Mouse (Mus musculus) T-helper 17 cell (primary cell): ENCODE results near the gene H2afb3.
"Not testable (repeated sequence)": the region's sequence is repeated elsewhere in the genome, so short reads cannot be mapped to it uniquely, and the experiment has no call there.

Experiments
- in situ Hi-C, 2 experiments: fragments of 300-600 bp; cut with MboI, MseI; formaldehyde crosslinking; loops; 1 replicate in 1 of 2; 2 replicates in 1 of 2; pipeline ENCODE4 v1.15.1; 2025; ENCODE audit warnings: high pct_unique_total_duplicates in 2 of 2

The H2afb3 gene

DNA sequence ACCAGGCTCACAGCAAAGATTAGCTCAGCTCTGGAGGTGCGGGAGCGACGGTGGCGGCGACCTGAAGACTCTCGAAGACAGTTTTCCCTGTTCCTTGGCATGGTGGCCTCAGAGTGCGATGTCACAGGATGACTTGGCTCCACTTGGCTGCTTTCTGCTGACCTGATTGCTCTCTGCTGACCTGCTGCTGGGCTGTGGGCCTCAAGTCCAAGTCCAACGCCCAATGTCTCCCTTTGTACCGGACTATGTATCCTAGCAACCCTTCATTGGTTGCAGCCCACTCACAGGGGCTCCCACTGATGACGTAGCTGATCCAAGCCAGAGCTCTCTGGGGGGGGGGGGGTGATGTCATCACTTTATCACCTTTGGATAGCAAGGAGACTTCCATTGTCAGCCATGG lies at the start of gene H2afb3:
Gene H2afb3 (minus strand): TSS at position 101 of the 400 bp plus-strand sequence.
- in situ Hi-C loops, result not testable (repeated sequence)

DNA sequence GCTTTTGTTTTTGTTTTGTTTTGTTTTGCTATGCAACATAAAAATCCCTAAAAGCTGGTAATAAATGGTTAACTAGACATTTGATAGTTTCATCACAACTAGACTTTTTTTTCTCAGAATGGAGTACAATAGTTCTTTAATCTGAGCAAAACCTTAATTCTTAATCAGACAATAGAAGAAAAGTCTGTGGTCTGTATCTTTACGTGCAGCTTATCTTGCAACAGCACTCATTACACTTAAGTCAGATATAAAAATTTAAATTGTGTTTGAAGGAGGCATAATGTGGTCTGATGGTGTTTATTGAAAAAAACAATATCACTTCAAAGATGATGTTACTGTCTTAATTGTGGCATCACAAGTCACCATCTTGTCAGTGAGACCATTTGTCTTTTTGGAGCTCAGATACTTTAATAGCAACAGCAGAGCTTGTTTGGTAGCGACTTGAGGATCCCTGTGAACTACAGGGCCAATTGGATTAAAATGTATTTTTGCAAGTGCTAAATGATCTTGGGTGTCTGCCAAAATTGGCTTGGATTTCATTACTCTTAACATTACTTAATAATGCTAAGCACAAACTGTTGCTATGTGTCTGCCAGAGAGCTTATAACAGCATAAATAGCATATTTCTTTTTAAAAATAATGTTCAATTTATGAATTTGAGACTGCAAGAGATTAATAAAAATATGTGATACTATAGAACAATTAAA lies 11.3 kb downstream of the H2afb3 start:
- in situ Hi-C loops, result no loop called here

DNA sequence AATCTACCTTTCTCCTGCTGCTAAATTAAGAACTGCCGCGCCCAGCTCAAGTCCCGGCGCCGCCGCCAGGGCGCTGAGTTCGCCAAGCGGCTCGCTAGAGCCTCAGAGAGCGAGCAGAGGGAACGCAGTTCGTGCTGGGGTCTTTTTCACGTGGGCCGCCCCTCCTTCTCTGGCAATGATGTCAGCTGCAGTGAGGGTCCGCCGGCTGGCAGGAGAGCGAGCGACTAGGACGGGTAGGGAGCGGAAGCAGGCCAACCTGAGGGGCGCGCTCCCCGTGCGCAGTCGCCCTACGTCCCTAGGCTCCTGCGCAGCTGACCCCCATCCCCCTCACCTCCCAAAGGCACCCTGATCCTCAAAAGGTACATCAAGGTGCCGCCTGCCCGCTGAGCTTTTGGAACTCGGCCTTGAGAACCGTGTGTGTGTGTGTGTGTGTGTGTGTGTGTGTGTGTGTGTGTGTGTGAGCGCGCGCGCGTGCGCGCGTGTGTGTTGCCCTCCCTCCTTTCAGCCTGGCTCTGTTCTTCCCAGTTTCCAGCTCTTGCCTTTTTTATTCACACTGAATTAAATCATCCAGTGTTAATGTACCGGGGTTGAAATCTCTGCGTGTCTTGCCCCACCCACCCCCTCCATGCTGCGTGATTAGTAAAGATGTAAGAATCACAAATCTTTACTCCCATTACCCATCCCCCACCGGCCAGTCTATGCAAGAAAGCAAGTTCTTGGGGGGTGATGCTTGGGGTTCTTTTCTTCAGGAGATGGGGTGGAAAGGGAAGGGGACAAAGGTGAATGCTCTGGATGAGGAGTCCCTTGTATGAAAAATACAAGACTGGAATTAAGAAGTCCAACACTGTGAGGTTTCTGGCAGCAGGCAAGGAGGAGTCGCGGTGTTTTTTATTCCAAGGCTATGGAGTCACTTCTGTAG lies 19.8 kb downstream of the H2afb3 start:
- in situ Hi-C loops, result no loop called here

DNA sequence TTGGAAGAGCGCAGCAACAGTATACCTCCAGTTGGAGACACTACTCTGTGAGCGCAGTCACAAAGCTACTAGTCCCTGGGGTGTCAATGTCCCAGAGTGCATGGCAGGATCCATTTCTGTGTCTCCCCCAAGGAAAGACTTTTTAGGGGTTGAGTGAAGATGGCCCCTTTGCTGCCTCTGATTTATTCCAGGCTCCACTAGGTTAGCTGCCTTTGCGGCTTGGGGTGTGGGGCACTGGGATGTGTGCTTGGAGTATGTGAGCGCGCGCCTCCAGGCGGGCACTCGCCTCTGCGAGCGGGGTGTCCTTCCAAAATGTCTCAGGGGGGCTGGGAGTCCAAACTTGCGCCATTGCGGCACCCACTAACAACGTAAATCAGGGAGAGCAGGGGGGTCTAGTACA lies 21.2 kb downstream of the H2afb3 start:
- in situ Hi-C loops, result no loop called here

DNA sequence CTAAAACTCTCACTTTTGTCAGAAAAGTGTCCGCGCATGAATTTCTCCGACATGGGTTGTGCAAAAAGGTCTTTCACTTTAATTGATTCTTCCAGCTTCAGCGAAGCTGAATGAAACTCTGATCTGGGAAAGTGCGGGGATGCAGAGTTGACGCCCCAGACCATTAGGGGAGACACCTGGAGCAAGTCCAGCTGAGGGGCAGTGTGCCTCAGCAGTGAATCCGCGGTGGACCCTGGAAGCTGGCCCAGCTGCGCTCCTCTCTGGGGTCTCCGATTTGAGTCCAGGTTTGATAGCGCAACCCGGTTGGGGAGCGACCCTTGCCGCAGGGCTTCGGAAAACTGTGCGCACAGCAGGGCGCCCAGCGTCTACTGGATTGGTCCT lies 22.0 kb downstream of the H2afb3 start:
- in situ Hi-C loops, result no loop called here

DNA sequence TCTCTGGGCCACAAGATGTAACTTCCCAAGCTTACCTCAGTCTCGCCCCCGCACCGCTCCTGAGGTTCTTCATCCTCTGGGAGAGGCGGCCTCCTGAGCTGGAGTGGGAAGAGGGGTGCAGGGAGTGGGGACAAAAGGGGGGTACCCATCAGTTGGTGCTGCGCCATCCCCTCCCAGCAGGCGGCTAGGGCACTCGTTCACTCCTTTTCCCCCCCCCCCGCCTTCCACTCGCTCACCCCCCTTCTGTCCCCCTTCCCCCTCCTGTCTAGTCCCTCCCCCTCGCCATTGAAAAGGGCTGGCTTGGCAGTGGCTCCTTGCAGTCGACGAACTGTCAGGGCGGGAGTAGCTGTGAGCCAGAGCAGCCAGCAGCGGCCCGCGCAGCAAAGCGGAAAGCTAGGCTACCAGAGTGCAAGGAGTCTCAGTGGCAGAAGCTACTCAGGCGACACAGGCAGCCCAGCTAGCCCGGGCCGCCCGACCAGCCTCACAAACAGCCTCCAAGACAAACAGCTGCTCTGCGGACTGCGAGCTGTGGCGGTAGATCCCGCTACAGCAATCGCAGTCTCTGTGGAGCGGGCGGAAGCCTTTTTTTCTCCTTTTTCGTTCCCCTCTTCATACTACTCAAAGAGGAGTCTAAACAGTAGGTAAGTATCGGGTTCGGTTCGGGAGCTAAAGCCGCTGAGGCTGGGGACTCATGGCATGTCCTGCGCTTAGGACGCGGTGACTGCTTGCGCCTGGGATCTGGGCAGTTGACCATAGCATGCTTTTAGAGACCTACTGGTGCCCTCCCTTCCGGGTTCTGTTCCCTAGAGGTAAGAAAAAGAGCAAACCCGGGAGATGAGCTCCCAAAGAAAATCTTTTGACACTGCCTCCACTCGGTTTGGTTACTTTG lies 22.6 kb downstream of the H2afb3 start, which contains the start of gene Pcdh11x:
Gene Pcdh11x (plus strand): TSS at position 249 of the 889 bp plus-strand sequence.
- in situ Hi-C loops, result no loop called here

DNA sequence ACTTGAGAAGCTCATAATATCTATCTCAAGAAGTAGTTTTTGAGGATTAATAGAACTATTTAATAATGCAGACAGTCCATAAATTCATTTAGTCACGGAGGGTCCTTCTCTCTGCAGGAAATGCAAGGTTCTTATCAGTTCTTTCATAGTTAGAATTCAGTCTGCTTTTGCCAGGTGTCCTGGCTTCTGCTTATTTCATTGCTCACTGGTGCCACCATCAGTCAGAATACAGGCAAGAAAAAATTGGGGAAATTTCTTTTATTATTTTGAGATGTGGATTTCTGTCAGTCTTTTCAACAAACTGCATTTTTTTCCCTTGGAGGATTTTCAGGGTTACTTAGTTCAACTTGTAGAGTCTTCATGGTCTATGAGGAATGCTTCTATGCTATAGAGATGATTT lies 25.4 kb downstream of the H2afb3 start:
- in situ Hi-C loops, result no loop called here

DNA sequence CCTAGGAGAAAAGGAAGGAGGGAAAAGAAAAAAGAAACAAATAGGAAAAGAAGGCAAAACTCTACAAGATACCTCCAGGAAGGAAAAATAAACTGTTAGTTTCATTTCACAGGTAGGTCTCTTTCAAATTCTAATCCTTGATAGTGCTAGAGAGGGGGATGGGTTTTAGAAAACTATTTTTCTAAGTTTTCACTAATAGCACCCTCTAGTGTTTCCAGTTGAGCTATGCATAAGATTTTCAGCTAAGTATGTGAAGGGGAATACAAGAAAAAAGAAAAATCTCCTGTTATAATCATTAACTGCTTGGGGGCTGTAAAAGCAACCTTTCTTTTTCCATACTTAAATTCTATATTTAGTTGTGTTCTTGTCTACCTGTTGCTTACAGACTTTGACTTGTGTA lies 27.4 kb downstream of the H2afb3 start:
- in situ Hi-C loops, result no loop called here
